Mouse (Mus musculus): ENCODE data around the gene Dph5.

DNA sequence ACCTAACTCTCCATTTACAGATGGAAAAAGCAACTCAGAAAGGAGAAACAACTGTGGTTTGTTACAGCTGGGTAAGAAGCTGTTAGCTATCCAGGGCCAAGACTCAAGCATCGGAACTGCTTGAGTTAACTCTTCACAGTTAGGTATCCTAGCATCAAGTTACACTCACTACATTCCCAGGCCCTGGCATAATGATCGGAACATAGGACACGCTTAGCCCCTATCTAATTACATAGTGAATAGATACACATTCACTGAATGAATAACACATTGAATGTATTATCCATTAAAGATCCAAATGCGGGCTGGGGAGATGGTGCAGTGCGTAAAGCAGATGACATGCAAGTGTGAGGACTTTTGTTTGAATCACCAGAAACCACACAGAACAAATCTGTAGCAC lies 76.4 kb downstream of the Dph5 start:
- TF ChIP-seq CTCF (IDR thresholded peaks at IDR 0.05; ENCODE audit: borderline replicate concordance, extremely low read depth, insufficient read depth, insufficient read length) (no peak), POLR2A (IDR thresholded peaks at IDR 0.05; ENCODE audit: borderline replicate concordance, extremely low read depth, insufficient read depth, insufficient read length, poor library complexity, severe bottlenecking) (no peak)

All from brain, embryonic 14.5 days (tissue).